Mouse (Mus musculus): ENCODE measurements around the gene Agbl4. TPM values are rescaled to one million over a fixed set of nuclear protein-coding genes. Genes with fewer than 3 reads are reported as not detected.

Gene Agbl4
- polyA plus RNA-seq, 1 experiment from 2014 or later, result 2.0 TPM

- Histone ChIP-seq H3K4me3 (replicated peaks) (no peak overlapping the region), H3K9me3 (no peaks in the 10 kb centered on the region), H3K9ac (replicated peaks) (no peak overlapping the region), H3K27me3 (no peaks in the 10 kb centered on the region), H3K36me3 (no peaks in the 10 kb centered on the region), H3K4me1 (replicated peaks) (no peaks in the 10 kb centered on the region), H3K4me2 (replicated peaks) (no peak overlapping the region), H3K27ac (no peak overlapping the region)
- WGBS, result 80% methylated on average over 3 of the region's 3 CpGs
- no peak for ATAC-seq
Measured at GRCm38 (mm10) chr4:111704975-111705374, 1307.5 kb downstream of the Agbl4 start.

Other genes starting within 250 kb of the Agbl4 start
- gene Elavl4, start 45.8 kb upstream of the Agbl4 start, polyA plus RNA-seq (2015; fragmentation: Nextera tagmentation; extraction: Ambion mirVana), result 327 TPM in 2 replicates

All from midbrain, embryonic 13.5 days (tissue).